Mouse (Mus musculus): ENCODE data around the gene Ifi44. TPM values are rescaled to one million over a fixed set of nuclear protein-coding genes. Genes with fewer than 3 reads are reported as not detected.

The Ifi44 gene
- 0.37 and 0.59 TPM in 2 replicates for polyA plus RNA-seq (2015; fragmentation: Nextera tagmentation; extraction: Ambion mirVana)

GRCm38 (mm10) chr3:151749737-151750136, at the start of gene Ifi44:
Ifi44 (minus strand) TSS chr3:151749960.
- Histone ChIP-seq H3K9me3 (replicated peaks; ENCODE audit: control insufficient read depth, low read length) (no peaks in the 10 kb centered on the region), H3K27me3 (ENCODE audit: control insufficient read depth, insufficient read depth, low read depth, low read length) (no peaks in the 10 kb centered on the region), H3K4me1 (ENCODE audit: control insufficient read depth, low read depth, low read length) (no peaks in the 10 kb centered on the region), H3K4me3 (ENCODE audit: low read depth, low read length) (no peak within 1 kb of the TSS), H3K9ac (ENCODE audit: low read depth, low read length) (no peak within 1 kb of the TSS), H3K36me3 (ENCODE audit: control insufficient read depth, insufficient read depth) (no peaks in the 10 kb centered on the region), H3K27ac (ENCODE audit: low read length) (no peak within 1 kb of the TSS), H3K4me2 (ENCODE audit: low read depth, low read length) (no peak within 1 kb of the TSS)
- no peak for ATAC-seq (ENCODE audit: low read depth)
- 43% methylated on average over 7 of the region's 7 CpGs for WGBS (ENCODE audit: insufficient replicate concordance)

- H3K4me2 ChIP-seq (ENCODE audit: low read depth, low read length), result no peak overlapping the region
- H3K9me3 ChIP-seq (replicated peaks; ENCODE audit: control insufficient read depth, low read length), result no peaks in the 10 kb centered on the region
- H3K27me3 ChIP-seq (ENCODE audit: control insufficient read depth, insufficient read depth, low read depth, low read length), result no peaks in the 10 kb centered on the region
- no peak overlapping the region for H3K4me3 ChIP-seq (ENCODE audit: low read depth, low read length)
- H3K36me3 ChIP-seq (ENCODE audit: control insufficient read depth, insufficient read depth), result no peaks in the 10 kb centered on the region
- no peak for ATAC-seq (ENCODE audit: low read depth)
- H3K27ac ChIP-seq (ENCODE audit: low read length), result no peak overlapping the region
- no peak overlapping the region for H3K9ac ChIP-seq (ENCODE audit: low read depth, low read length)
- WGBS (ENCODE audit: insufficient replicate concordance), result 58% methylated on average over 8 of the region's 8 CpGs
- H3K4me1 ChIP-seq (ENCODE audit: control insufficient read depth, low read depth, low read length), result no peaks in the 10 kb centered on the region
Measured at GRCm38 (mm10) chr3:151788622-151789021, 38.9 kb upstream of the Ifi44 start.

GRCm38 (mm10) chr3:151775089-151775488, 25.3 kb upstream of the Ifi44 start:
- Histone ChIP-seq H3K36me3 (ENCODE audit: control insufficient read depth, insufficient read depth) (no peaks in the 10 kb centered on the region), H3K9ac (ENCODE audit: low read depth, low read length) (no peak overlapping the region), H3K4me3 (ENCODE audit: low read depth, low read length) (no peak overlapping the region), H3K4me2 (ENCODE audit: low read depth, low read length) (no peak overlapping the region), H3K9me3 (replicated peaks; ENCODE audit: control insufficient read depth, low read length) (no peaks in the 10 kb centered on the region), H3K4me1 (ENCODE audit: control insufficient read depth, low read depth, low read length) (no peaks in the 10 kb centered on the region), H3K27me3 (ENCODE audit: control insufficient read depth, insufficient read depth, low read depth, low read length) (no peaks in the 10 kb centered on the region), H3K27ac (ENCODE audit: low read length) (no peak overlapping the region)
- WGBS (ENCODE audit: insufficient replicate concordance), result 43% methylated on average over 4 of the region's 4 CpGs
- ATAC-seq (ENCODE audit: low read depth), result no peak

GRCm38 (mm10) chr3:151771074-151771473, 21.3 kb upstream of the Ifi44 start:
- Histone ChIP-seq H3K36me3 (ENCODE audit: control insufficient read depth, insufficient read depth) (no peaks in the 10 kb centered on the region), H3K9me3 (replicated peaks; ENCODE audit: control insufficient read depth, low read length) (no peaks in the 10 kb centered on the region), H3K4me2 (ENCODE audit: low read depth, low read length) (no peak overlapping the region), H3K4me1 (ENCODE audit: control insufficient read depth, low read depth, low read length) (no peaks in the 10 kb centered on the region), H3K27ac (ENCODE audit: low read length) (no peak overlapping the region), H3K4me3 (ENCODE audit: low read depth, low read length) (no peak overlapping the region), H3K27me3 (ENCODE audit: control insufficient read depth, insufficient read depth, low read depth, low read length) (no peaks in the 10 kb centered on the region), H3K9ac (ENCODE audit: low read depth, low read length) (no peak overlapping the region)
- 56% methylated on average over 3 of the region's 3 CpGs for WGBS (ENCODE audit: insufficient replicate concordance)
- no peak for ATAC-seq (ENCODE audit: low read depth)

- Histone ChIP-seq H3K9ac (ENCODE audit: low read depth, low read length) (no peak overlapping the region), H3K4me2 (ENCODE audit: low read depth, low read length) (no peak overlapping the region), H3K9me3 (replicated peaks; ENCODE audit: control insufficient read depth, low read length) (no peaks in the 10 kb centered on the region), H3K4me3 (ENCODE audit: low read depth, low read length) (no peak overlapping the region), H3K27me3 (ENCODE audit: control insufficient read depth, insufficient read depth, low read depth, low read length) (no peaks in the 10 kb centered on the region), H3K27ac (ENCODE audit: low read length) (no peak overlapping the region), H3K36me3 (ENCODE audit: control insufficient read depth, insufficient read depth) (no peaks in the 10 kb centered on the region), H3K4me1 (ENCODE audit: control insufficient read depth, low read depth, low read length) (no peaks in the 10 kb centered on the region)
- 63% methylated on average over 1 of the region's 1 CpGs for WGBS (ENCODE audit: insufficient replicate concordance)
- no peak for ATAC-seq (ENCODE audit: low read depth)
Measured at GRCm38 (mm10) chr3:151748514-151748913, 1.2 kb downstream of the Ifi44 start.

- 69% methylated on average over 8 of the region's 8 CpGs for WGBS (ENCODE audit: insufficient replicate concordance)
Measured at GRCm38 (mm10) chr3:151746058-151746457, 3.7 kb downstream of the Ifi44 start.

GRCm38 (mm10) chr3:151742223-151742622, 7.5 kb downstream of the Ifi44 start:
- Histone ChIP-seq H3K4me2 (ENCODE audit: low read depth, low read length) (no peak overlapping the region), H3K9me3 (replicated peaks; ENCODE audit: control insufficient read depth, low read length) (no peaks in the 10 kb centered on the region), H3K4me3 (ENCODE audit: low read depth, low read length) (no peak overlapping the region), H3K4me1 (ENCODE audit: control insufficient read depth, low read depth, low read length) (no peaks in the 10 kb centered on the region), H3K27ac (ENCODE audit: low read length) (no peak overlapping the region), H3K36me3 (ENCODE audit: control insufficient read depth, insufficient read depth) (no peaks in the 10 kb centered on the region), H3K27me3 (ENCODE audit: control insufficient read depth, insufficient read depth, low read depth, low read length) (no peaks in the 10 kb centered on the region), H3K9ac (ENCODE audit: low read depth, low read length) (no peak overlapping the region)
- WGBS (ENCODE audit: insufficient replicate concordance), result 35% methylated on average over 1 of the region's 1 CpGs
- no peak for ATAC-seq (ENCODE audit: low read depth)

More at GRCm38 (mm10) chr3:151746058-151746457, 3.7 kb downstream of the Ifi44 start:
- no peaks in the 10 kb centered on the region for H3K4me1 ChIP-seq (ENCODE audit: control insufficient read depth, low read depth, low read length)
- no peaks in the 10 kb centered on the region for H3K36me3 ChIP-seq (ENCODE audit: control insufficient read depth, insufficient read depth)
- no peak overlapping the region for H3K9ac ChIP-seq (ENCODE audit: low read depth, low read length)
- H3K9me3 ChIP-seq (replicated peaks; ENCODE audit: control insufficient read depth, low read length), result no peaks in the 10 kb centered on the region
- no peak overlapping the region for H3K27ac ChIP-seq (ENCODE audit: low read length)
- no peak overlapping the region for H3K4me2 ChIP-seq (ENCODE audit: low read depth, low read length)
- H3K4me3 ChIP-seq (ENCODE audit: low read depth, low read length), result no peak overlapping the region
- no peak for ATAC-seq (ENCODE audit: low read depth)
- H3K27me3 ChIP-seq (ENCODE audit: control insufficient read depth, insufficient read depth, low read depth, low read length), result no peaks in the 10 kb centered on the region

GRCm38 (mm10) chr3:151716246-151716645, 33.5 kb downstream of the Ifi44 start:
- Histone ChIP-seq H3K4me3 (ENCODE audit: low read depth, low read length) (no peak overlapping the region), H3K36me3 (ENCODE audit: control insufficient read depth, insufficient read depth) (no peaks in the 10 kb centered on the region), H3K27me3 (ENCODE audit: control insufficient read depth, insufficient read depth, low read depth, low read length) (no peaks in the 10 kb centered on the region), H3K27ac (ENCODE audit: low read length) (no peak overlapping the region), H3K4me2 (ENCODE audit: low read depth, low read length) (no peak overlapping the region), H3K9ac (ENCODE audit: low read depth, low read length) (no peak overlapping the region), H3K4me1 (ENCODE audit: control insufficient read depth, low read depth, low read length) (no peaks in the 10 kb centered on the region), H3K9me3 (replicated peaks; ENCODE audit: control insufficient read depth, low read length) (no peaks in the 10 kb centered on the region)
- WGBS (ENCODE audit: insufficient replicate concordance), result 30% methylated on average over 1 of the region's 1 CpGs
- ATAC-seq (ENCODE audit: low read depth), result no peak

GRCm38 (mm10) chr3:151707335-151707734, 42.4 kb downstream of the Ifi44 start:
- no peak for ATAC-seq (ENCODE audit: low read depth)
- H3K27me3 ChIP-seq (ENCODE audit: control insufficient read depth, insufficient read depth, low read depth, low read length), result no peaks in the 10 kb centered on the region
- no peak overlapping the region for H3K9ac ChIP-seq (ENCODE audit: low read depth, low read length)
- no peaks in the 10 kb centered on the region for H3K36me3 ChIP-seq (ENCODE audit: control insufficient read depth, insufficient read depth)
- no peak overlapping the region for H3K4me2 ChIP-seq (ENCODE audit: low read depth, low read length)
- H3K9me3 ChIP-seq (replicated peaks; ENCODE audit: control insufficient read depth, low read length), result no peaks in the 10 kb centered on the region
- no peaks in the 10 kb centered on the region for H3K4me1 ChIP-seq (ENCODE audit: control insufficient read depth, low read depth, low read length)
- no peak overlapping the region for H3K27ac ChIP-seq (ENCODE audit: low read length)
- H3K4me3 ChIP-seq (ENCODE audit: low read depth, low read length), result no peak overlapping the region
- 67% methylated on average over 4 of the region's 4 CpGs for WGBS (ENCODE audit: insufficient replicate concordance)

All from liver, embryonic 16.5 days (tissue).